Mouse (Mus musculus) olfactory bulb, adult 2 months (tissue): ENCODE measurements around the gene Gm49342. TPM values are rescaled to one million over a fixed set of nuclear protein-coding genes. Genes with fewer than 3 reads are reported as not detected.
"Not testable (repeated sequence)": the region's sequence is repeated elsewhere in the genome, so short reads cannot be mapped to it uniquely, and the experiment has no call there.

ENCODE experiments used
- H3K27ac ChIP-seq: fragments of 200-500 bp; 2 replicates; pipeline ENCODE4 v1.5.1; 2012; ENCODE audit warnings: low read depth, low read length; ENCODE audit not compliant: insufficient read depth
- H3K4me1 ChIP-seq: fragments of 200-500 bp; 2 replicates; pipeline ENCODE4 v1.6.1; 2012; ENCODE audit warnings: low read length; ENCODE audit not compliant: control insufficient read depth, insufficient read depth
- H3K4me3 ChIP-seq: fragments of 200-500 bp; 2 replicates; pipeline ENCODE4 v1.5.1; 2012; ENCODE audit warnings: mild to moderate bottlenecking, low read depth, low read length, moderate library complexity; ENCODE audit not compliant: insufficient read depth
- CTCF ChIP-seq: fragments of 200-500 bp; IDR thresholded peaks from 2 replicates; pipeline ENCODE4 v1.5.1; 2012; ENCODE audit warnings: low read depth, mild to moderate bottlenecking, low read length, moderate library complexity; ENCODE audit not compliant: insufficient read depth
- POLR2A ChIP-seq: fragments of 200-500 bp; IDR thresholded peaks from 2 replicates; pipeline ENCODE4 v1.6.1; 2012; ENCODE audit warnings: mild to moderate bottlenecking, low read depth, low read length, moderate library complexity; ENCODE audit not compliant: insufficient read depth
- WGBS: fragments of 180-500 bp; shearing (Covaris S2); methylation state at CpG from one replicate; pipeline ENCODE4 v1.1.7; 2018; 5-methylcytosine and 5-hydroxymethylcytosine counted together
- polyA plus RNA-seq: library from polyadenylated mRNA; stranded (reverse); fragments of >200 nt; gene quantifications from 2 replicates; pipeline ENCODE4 v1.2.4, GENCODE M21; 2012; ENCODE audit warnings: low replicate concordance; ENCODE audit not compliant: missing spikeins, insufficient read depth, insufficient read length

The Gm49342 gene
- polyA plus RNA-seq, 1 experiment, result not detected

DNA sequence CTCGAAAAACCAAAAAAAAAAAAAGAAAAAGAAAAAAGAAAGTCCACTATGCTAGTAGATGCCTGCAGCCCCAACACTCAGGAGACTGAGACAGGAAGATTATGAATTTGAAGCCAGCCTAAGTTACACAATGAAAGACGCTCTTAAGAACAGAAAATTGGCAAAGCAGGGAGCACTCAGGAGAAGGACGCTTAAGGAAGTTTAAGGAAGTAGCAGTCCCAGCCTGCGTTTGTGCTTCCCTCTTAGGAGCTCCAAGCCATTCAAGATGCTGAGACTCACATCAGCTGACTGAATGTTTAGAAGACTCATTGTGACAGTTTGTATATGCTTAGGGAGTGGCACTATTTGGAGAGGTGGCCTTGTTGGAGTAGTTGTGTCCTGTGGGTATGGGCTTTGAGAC lies 36.2 kb upstream of the Gm49342 start:
- TF ChIP-seq POLR2A (no peak), CTCF (no peak)
- WGBS, result 78% methylated on average over 4 of the region's 4 CpGs
- peaks cover 5% of the 10 kb centered on the region for H3K4me1 ChIP-seq

DNA sequence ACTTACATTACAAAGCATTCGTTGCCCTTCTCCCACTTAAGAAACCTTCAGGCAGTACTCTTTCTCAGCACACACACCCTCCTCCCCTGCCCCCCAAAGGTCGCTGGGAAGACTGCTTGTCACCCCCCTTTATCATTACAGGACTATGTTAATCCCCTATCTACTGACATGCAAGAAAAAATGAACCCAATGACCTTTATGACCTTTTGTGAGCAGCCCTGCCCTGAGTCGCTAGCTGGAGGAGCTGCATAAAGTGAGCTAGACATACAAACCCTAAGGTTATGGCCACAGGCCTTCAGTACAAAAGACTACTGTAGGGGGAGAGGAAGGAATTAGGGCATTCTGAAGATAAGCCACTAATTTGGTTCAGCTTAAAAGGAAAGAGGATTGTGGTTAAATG lies 33.0 kb upstream of the Gm49342 start:
- Histone ChIP-seq H3K27ac (no peak overlapping the region), H3K4me1 (no peaks in the 10 kb centered on the region), H3K4me3 (no peak overlapping the region)
- TF ChIP-seq CTCF (no peak), POLR2A (no peak)
- WGBS, result 55% methylated on average over 3 of the region's 3 CpGs

More for the DNA sequence above, 36.2 kb upstream of the Gm49342 start:
- Histone ChIP-seq H3K4me3 (no peak overlapping the region), H3K27ac (no peak overlapping the region)

DNA sequence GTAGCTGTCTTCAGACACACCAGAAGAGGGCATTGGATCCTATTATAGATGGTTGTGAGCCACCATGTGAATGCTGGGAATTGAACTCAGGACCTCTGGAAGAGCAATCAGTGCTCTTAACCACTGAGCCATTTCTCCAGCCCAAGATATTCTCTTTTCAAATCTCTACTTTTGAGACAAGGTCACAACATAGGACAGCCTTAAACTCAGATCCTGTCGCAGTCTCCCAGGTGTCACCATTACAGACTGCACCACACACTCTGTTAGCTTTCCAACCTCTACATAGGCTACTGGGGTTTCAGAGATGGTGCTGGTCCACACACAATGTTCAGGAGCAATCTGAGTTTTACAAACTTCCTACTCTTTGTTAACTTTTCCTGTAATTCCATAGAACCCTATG lies 20.9 kb upstream of the Gm49342 start:
- not testable (repeated sequence) for H3K27ac ChIP-seq, H3K4me1 ChIP-seq, H3K4me3 ChIP-seq
- 74% methylated on average over 1 of the region's 1 CpGs for whole genome bisulfite sequencing

DNA sequence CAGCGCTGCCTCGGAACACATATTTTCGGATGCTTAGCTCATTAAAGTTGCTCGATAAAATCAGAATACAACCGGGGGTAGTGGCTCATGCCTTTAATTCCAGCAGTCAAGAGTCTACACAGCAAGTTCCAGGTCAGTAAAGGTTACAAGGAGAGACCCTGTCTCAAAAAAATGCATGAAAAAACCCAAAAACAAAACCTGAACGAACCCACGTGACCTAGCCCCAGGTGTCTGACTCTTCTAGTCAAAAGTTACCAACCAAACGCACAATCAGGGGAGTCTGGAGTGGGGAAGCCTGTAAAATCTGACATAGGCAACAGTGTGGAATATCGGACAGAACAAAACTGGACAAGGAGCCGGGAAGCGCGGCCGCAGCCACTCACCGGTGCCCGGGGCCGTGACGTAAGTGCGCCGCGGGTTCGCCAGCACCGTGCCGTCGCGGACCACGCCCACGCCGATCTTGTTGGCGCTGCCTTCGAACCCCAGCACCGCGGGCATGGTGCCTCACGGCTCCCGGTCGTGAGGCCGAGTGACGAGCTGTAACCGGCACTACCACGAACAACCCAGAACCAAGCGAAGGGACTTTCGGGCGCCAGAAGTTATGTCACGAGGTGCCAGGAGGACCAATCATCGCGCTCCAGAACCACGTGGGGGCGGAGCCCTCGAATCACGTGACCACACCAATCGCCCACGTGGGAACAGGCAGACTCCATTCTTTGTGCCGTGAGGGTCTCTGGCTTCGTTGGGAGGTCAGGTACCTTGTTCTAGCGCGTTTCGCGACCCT lies 19.8 kb upstream of the Gm49342 start, which contains the start of the genes Osgep and Apex1:
Gene Osgep, minus strand, starts transcription at position 613 of the 784 bp plus-strand sequence.
Gene Apex1, plus strand, starts transcription at position 688 of the 784 bp plus-strand sequence.
- Histone ChIP-seq H3K27ac (peak within 1 kb of the TSS; percentile 88), H3K4me1 (peaks cover 2% of the 10 kb centered on the region; the same call in 1 of the 2 replicates), H3K4me3 (peak within 1 kb of the TSS; percentile 93)
- TF ChIP-seq CTCF, result no peak
- peak; percentile 73 for TF ChIP-seq POLR2A
- WGBS, result under 1% methylated on average over 57 of the region's 57 CpGs

DNA sequence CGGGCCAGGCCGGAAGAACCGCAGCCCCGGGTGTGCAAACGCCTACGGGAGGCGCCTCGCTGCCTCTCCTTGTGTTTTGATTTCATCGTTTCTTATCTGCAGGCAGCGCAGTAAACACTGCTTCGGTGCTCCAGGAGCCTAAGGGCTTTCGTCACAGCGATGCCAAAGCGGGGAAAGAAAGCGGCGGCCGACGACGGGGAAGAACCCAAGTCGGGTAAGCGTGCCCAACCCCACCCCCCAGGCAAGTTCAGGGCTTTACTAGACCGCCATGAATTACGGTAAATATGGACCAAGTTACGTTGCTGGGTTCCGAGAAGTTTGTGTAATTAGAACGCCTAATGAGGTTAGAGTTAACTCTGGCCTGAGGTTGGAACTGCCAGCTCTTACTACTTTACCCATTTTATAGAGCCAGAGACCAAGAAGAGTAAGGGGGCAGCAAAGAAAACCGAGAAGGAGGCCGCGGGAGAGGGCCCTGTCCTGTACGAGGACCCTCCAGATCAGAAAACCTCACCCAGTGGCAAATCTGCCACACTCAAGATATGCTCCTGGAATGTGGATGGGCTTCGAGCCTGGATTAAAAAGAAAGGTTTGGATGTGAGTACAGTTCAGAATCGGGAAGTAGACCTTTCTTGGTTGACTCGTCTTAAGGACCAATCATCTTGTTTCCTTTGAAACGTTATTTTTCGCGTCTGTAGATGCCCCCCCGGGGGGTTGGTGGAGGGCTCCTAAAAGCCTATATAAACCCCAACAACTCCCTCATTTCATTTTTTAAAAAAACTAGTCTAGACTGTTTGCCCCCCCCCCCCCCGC lies 19.0 kb upstream of the Gm49342 start:
- WGBS, result 1% methylated on average over 38 of the region's 38 CpGs
- TF ChIP-seq CTCF (no peak), POLR2A (no peak)
- H3K4me1 ChIP-seq, result peaks cover 2% of the 10 kb centered on the region; the same call in 1 of the 2 replicates
- peak overlapping the region; percentile 66 for H3K27ac ChIP-seq
- H3K4me3 ChIP-seq, result peak overlapping the region; percentile 93

DNA sequence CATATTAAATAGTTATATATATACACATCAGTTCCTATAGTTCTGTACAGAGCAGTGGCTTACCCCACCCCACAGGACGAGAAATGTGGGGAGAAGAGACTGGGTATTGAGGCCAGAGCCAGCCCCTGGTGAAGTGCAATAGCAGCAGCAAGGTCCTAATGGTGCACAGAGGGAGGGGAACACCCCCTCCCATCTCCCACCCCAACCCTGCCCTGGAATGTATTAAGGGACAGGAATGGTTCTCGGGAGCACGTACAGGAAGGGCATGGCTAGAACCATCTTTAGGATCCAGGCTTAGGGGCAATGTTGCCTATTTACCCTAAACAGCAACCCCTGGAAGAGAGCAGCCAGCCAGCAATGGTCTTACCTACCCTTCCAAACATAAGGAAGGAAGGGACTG lies 17.0 kb upstream of the Gm49342 start:
- TF ChIP-seq POLR2A, result no peak
- no peak for TF ChIP-seq CTCF
- peaks cover 2% of the 10 kb centered on the region; the same call in 1 of the 2 replicates for H3K4me1 ChIP-seq
- H3K4me3 ChIP-seq, result no peak overlapping the region
- H3K27ac ChIP-seq, result no peak overlapping the region
- 77% methylated on average over 3 of the region's 3 CpGs for WGBS

- Histone ChIP-seq H3K4me3 (peak overlapping the region; percentile 71), H3K27ac (no peak overlapping the region), H3K4me1 (peaks cover 2% of the 10 kb centered on the region; the same call in 1 of the 2 replicates)
- no peak for TF ChIP-seq POLR2A
- TF ChIP-seq CTCF, result no peak
- 9% methylated on average over 10 of the region's 10 CpGs for WGBS
These were observed 14.4 kb upstream of the Gm49342 start for GRCm38 (mm10) chr14:50929951-50930350.

DNA sequence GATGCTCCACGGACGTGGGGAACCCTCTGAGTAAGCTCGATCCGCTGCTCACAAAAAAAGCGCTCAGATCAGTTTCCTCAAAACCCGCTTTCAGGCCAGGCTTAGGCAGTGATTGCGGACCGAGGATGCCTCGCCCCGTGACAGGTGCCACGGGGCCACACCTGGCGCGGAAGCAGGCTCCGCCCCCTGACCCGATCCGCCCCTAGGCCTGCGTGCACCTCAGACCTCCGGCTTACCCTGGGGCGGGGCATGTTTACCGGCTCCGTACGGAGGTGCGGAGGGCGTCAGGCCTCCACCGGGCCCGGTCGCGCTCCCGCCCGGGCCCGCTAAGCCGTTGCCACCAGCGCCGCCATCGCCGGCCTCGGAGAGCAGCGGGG lies 14.0 kb upstream of the Gm49342 start:
- Histone ChIP-seq H3K27ac (peak overlapping the region; percentile 76), H3K4me3 (peak overlapping the region; percentile 71), H3K4me1 (peaks cover 2% of the 10 kb centered on the region; the same call in 1 of the 2 replicates)
- WGBS, result under 1% methylated on average over 38 of the region's 38 CpGs
- TF ChIP-seq CTCF, result no peak
- TF ChIP-seq POLR2A, result no peak
